Mouse (Mus musculus) limb, embryonic 15.5 days (tissue): ENCODE measurements around the gene Cyp2w1. TPM values are rescaled to one million over a fixed set of nuclear protein-coding genes. Genes with fewer than 3 reads are reported as not detected.
"Not testable (repeated sequence)": the region's sequence is repeated elsewhere in the genome, so short reads cannot be mapped to it uniquely, and the experiment has no call there.

Experiments used
- ATAC-seq: fragments of 200-750 bp; cut with Nextera tagmentation; 2 replicates; pipeline ENCODE4 v1.8.0; 2017; ENCODE audit warnings: low read depth, moderate TSS enrichment; ENCODE audit not compliant: insufficient number of reproducible peaks, low FRiP score, low TSS enrichment
- H3K27ac ChIP-seq: fragments of 300-500 bp; sonication (generic); 2 replicates; pipeline ENCODE4 v1.5.1; 2015; ENCODE audit warnings: moderate library complexity, mild to moderate bottlenecking, inconsistent platforms
- H3K27me3 ChIP-seq: fragments of 300-500 bp; sonication (generic); 2 replicates; pipeline ENCODE4 v1.6.1; 2015; ENCODE audit warnings: inconsistent platforms
- H3K36me3 ChIP-seq: fragments of 300-500 bp; sonication (generic); 2 replicates; pipeline ENCODE4 v1.6.1; 2015; ENCODE audit warnings: inconsistent platforms
- H3K4me1 ChIP-seq: fragments of 300-500 bp; sonication (generic); 2 replicates; pipeline ENCODE4 v1.6.1; 2015; ENCODE audit warnings: inconsistent platforms
- H3K4me2 ChIP-seq: fragments of 300-500 bp; sonication (generic); 2 replicates; pipeline ENCODE4 v1.6.1; 2015; ENCODE audit warnings: mild to moderate bottlenecking, inconsistent platforms
- H3K4me3 ChIP-seq: fragments of 300-500 bp; sonication (generic); 2 replicates; pipeline ENCODE4 v1.5.1; 2015; ENCODE audit warnings: mild to moderate bottlenecking, inconsistent platforms
- H3K9ac ChIP-seq: fragments of 300-500 bp; sonication (generic); 2 replicates; pipeline ENCODE4 v1.6.1; 2015; ENCODE audit warnings: inconsistent platforms
- H3K9me3 ChIP-seq: fragments of 300-500 bp; sonication (generic); 2 replicates; pipeline ENCODE4 v1.6.1; 2016; ENCODE audit warnings: inconsistent platforms
- WGBS: fragments of 180-500 bp; shearing (Covaris S2); methylation state at CpG from one replicate; pipeline ENCODE4 v1.1.7; 2015; 5-methylcytosine and 5-hydroxymethylcytosine counted together
- polyA plus RNA-seq: library from polyadenylated mRNA; unstranded; fragments of >200 nt; fragmentation: Nextera tagmentation; extraction: Ambion mirVana; gene quantifications from 2 replicates; pipeline ENCODE4 v1.2.1, GENCODE M21; 2015

The Cyp2w1 gene
- polyA plus RNA-seq, 1 experiment from 2014 or later, result 23.5 TPM

DNA sequence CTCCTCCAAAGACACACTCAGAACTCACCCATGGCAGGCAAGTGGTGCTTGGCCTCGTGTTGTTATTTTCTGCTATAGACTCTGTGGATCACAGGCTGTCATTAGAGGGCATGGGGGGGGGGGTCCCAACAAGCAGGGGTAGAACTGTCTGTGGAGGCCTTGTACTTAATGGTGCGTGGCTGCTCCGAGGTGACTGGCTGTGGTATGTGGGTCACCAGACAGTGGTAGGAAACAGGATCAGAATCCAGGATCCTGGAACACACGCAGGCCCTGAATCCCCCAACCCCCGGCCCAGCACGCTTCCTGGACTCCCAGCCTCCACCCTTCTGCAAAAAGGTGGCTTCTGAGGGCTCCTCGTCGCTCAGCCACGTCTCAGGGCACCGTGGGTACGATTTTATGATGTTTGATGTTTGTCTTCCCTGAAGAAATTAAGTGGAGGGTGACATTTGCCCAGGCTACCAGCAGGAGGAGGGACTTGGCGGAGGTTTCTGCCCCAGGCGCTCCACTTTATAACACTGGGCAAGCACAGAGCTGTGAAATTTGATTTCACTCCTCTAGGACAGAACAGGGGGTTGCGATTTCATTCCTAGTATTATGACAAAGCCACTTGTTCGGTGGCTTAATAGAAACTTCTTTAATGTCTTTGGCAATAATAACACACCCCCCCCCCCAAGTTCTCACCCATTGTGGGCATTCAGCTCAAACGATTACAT, 19.0 kb upstream of the Cyp2w1 start:
- H3K9ac ChIP-seq, result no peak overlapping the region
- no peak for ATAC-seq
- no peak overlapping the region for H3K4me2 ChIP-seq
- H3K4me3 ChIP-seq, result no peak overlapping the region
- no peak overlapping the region for H3K27ac ChIP-seq
- peaks cover 16% of the 10 kb centered on the region for H3K4me1 ChIP-seq
- H3K36me3 ChIP-seq, result peaks cover 33% of the 10 kb centered on the region
- no peaks in the 10 kb centered on the region for H3K27me3 ChIP-seq
- WGBS, result 60% methylated on average over 16 of the region's 16 CpGs
- no peaks in the 10 kb centered on the region for H3K9me3 ChIP-seq

GRCm38 (mm10) chr5:139334394-139334793, 18.0 kb upstream of the Cyp2w1 start:
- peaks cover 16% of the 10 kb centered on the region for H3K4me1 ChIP-seq
- H3K4me3 ChIP-seq, H3K27ac ChIP-seq, H3K9ac ChIP-seq, H3K4me2 ChIP-seq, ATAC-seq, H3K27me3 ChIP-seq, H3K9me3 ChIP-seq: not testable (repeated sequence)
- peaks cover 42% of the 10 kb centered on the region for H3K36me3 ChIP-seq
- 85% methylated on average over 10 of the region's 10 CpGs for WGBS

DNA sequence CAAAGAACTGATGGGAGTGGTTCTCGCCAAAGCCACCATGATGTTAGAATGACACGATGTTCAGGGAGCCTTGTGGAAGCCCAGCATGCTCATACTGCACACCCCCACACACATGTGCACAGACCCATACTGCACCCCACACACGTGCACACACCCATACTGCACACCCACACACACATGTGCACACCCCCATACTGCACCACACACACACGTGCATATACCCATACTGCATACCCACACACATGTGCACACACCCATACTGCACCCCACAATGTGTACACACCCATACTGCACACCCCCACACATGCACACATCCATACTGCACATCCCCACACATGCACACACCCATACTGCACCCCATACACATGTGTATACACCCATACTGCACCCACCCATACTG, 16.8 kb upstream of the Cyp2w1 start:
- peaks cover 55% of the 10 kb centered on the region for H3K36me3 ChIP-seq
- H3K9me3 ChIP-seq, result no peaks in the 10 kb centered on the region
- no peak overlapping the region for H3K9ac ChIP-seq
- ATAC-seq, result 0 out of 2 replicates have a peak, but pooled peaks have one; percentile 23
- H3K27me3 ChIP-seq, result no peaks in the 10 kb centered on the region
- H3K4me3 ChIP-seq, result no peak overlapping the region
- no peak overlapping the region for H3K4me2 ChIP-seq
- WGBS, result 84% methylated on average over 4 of the region's 4 CpGs
- peaks cover 16% of the 10 kb centered on the region for H3K4me1 ChIP-seq
- H3K27ac ChIP-seq, result no peak overlapping the region

DNA sequence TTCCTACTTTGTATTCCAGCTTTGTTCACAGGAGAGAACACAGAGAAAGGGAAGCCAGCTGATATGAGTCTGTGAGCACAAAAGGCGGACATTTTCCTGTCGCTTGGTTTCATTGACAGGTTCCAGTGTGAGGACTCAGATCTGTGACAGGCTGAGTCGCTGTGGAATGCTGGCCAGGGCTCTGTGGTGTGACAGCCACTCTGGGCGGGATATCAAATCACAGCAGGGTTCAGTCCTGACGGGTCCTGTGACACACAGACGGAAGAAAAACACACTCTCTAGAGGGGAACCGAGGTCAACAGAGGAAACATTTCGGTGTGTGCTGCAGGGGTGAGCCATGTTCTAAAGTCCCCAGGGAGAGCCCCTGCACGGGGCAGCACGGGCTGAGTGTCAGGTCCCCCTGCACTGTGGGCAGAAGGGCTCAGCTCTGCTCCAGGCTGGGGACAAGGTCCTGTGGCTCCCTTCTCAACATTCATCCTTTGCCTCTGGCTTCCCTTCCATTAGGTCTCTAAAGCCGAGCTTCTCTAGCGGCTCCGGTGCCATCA, 14.5 kb upstream of the Cyp2w1 start:
- no peak overlapping the region for H3K4me2 ChIP-seq
- H3K27ac ChIP-seq, result no peak overlapping the region; the same call in 1 of the 2 replicates
- 79% methylated on average over 13 of the region's 13 CpGs for WGBS
- H3K36me3 ChIP-seq, result peaks cover 73% of the 10 kb centered on the region
- H3K9me3 ChIP-seq, result no peaks in the 10 kb centered on the region
- ATAC-seq, result no peak
- peaks cover 4% of the 10 kb centered on the region for H3K4me1 ChIP-seq
- no peak overlapping the region for H3K9ac ChIP-seq
- H3K27me3 ChIP-seq, result no peaks in the 10 kb centered on the region
- no peak overlapping the region for H3K4me3 ChIP-seq

DNA sequence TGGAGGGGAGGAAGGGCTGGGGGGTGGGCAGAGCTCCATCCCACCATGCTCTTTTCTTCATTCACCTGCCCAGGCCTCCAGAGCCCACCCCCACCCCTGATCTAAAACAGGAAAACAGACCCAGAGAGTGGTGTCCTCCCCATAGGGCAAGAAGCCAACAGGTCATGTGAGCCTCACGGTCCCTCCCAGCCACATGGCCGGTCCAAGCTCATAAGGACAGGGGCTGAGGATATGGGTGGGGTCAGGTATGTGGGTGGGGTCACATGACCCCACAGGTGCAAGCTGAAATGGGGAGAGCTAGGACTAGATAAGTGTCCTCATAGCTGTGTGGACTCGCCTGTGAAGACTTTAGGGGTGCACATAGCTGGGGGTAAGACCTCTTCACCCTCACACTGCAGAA, 14.0 kb upstream of the Cyp2w1 start:
- Histone ChIP-seq H3K4me2 (no peak overlapping the region), H3K36me3 (peaks cover 73% of the 10 kb centered on the region), H3K9ac (no peak overlapping the region), H3K27me3 (no peaks in the 10 kb centered on the region), H3K27ac (no peak overlapping the region), H3K9me3 (no peaks in the 10 kb centered on the region), H3K4me1 (peaks cover 5% of the 10 kb centered on the region), H3K4me3 (no peak overlapping the region)
- 85% methylated on average over 3 of the region's 3 CpGs for WGBS
- ATAC-seq, result no peak

DNA sequence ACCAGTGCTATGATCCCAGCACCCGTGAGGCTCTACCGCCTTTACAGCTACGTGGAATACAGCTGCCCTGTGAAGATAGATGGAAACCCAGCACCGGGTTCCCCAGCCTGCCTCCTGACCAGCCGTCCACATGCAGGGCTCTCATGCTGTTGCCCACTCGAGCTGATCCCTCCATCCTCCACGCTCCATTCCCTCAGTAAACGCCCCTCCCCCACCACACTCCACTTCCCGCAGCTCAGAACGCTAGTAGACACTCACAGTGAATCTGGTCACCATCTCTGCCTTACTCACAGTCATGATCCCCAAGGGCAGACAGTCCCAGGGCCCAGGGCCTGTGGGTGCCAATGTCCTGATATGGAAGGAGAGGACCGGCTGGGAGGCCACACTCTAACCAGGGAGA, 13.5 kb upstream of the Cyp2w1 start:
- H3K4me2 ChIP-seq, result no peak overlapping the region
- no peak for ATAC-seq
- 86% methylated on average over 11 of the region's 11 CpGs for WGBS
- no peak overlapping the region for H3K9ac ChIP-seq
- H3K9me3 ChIP-seq, result no peaks in the 10 kb centered on the region
- peaks cover 8% of the 10 kb centered on the region for H3K4me1 ChIP-seq
- peaks cover 73% of the 10 kb centered on the region for H3K36me3 ChIP-seq
- no peak overlapping the region for H3K27ac ChIP-seq
- H3K27me3 ChIP-seq, result no peaks in the 10 kb centered on the region
- H3K4me3 ChIP-seq, result no peak overlapping the region

- Histone ChIP-seq H3K27ac (peak overlapping the region; percentile 84), H3K9me3 (no peaks in the 10 kb centered on the region), H3K4me2 (peak overlapping the region; percentile 90), H3K9ac (peak overlapping the region; percentile 92), H3K36me3 (peaks cover 33% of the 10 kb centered on the region), H3K4me1 (peaks cover 23% of the 10 kb centered on the region), H3K4me3 (peak overlapping the region; percentile 83), H3K27me3 (no peaks in the 10 kb centered on the region)
- no peak for ATAC-seq
- WGBS, result 4% methylated on average over 12 of the region's 12 CpGs
Observed at GRCm38 (mm10) chr5:139344021-139344686, 8.3 kb upstream of the Cyp2w1 start.

- peak overlapping the region; percentile 90 for H3K4me2 ChIP-seq
- H3K9me3 ChIP-seq, result no peaks in the 10 kb centered on the region
- peak overlapping the region; percentile 83 for H3K4me3 ChIP-seq
- under 1% methylated on average over 33 of the region's 33 CpGs for WGBS
- H3K27ac ChIP-seq, result peak overlapping the region; percentile 84
- ATAC-seq, result peak; percentile 84
- H3K9ac ChIP-seq, result peak overlapping the region; percentile 92
- H3K36me3 ChIP-seq, result peaks cover 26% of the 10 kb centered on the region
- H3K4me1 ChIP-seq, result peaks cover 23% of the 10 kb centered on the region
- no peaks in the 10 kb centered on the region for H3K27me3 ChIP-seq
Observed at GRCm38 (mm10) chr5:139344687-139345363, 7.6 kb upstream of the Cyp2w1 start.

GRCm38 (mm10) chr5:139345364-139345714, 7.1 kb upstream of the Cyp2w1 start:
- Histone ChIP-seq H3K9me3 (no peaks in the 10 kb centered on the region), H3K9ac (0 out of 2 replicates have a peak overlapping the region, but pooled peaks have one; percentile 92), H3K4me1 (peaks cover 27% of the 10 kb centered on the region), H3K36me3 (peaks cover 21% of the 10 kb centered on the region), H3K4me3 (peak overlapping the region; percentile 83), H3K4me2 (peak overlapping the region; percentile 90), H3K27me3 (no peaks in the 10 kb centered on the region), H3K27ac (peak overlapping the region; percentile 74)
- no peak for ATAC-seq
- 9% methylated on average over 5 of the region's 5 CpGs for WGBS

- no peak for ATAC-seq
- Histone ChIP-seq H3K4me3 (no peak overlapping the region), H3K9me3 (no peaks in the 10 kb centered on the region), H3K9ac (no peak overlapping the region), H3K36me3 (peaks cover 5% of the 10 kb centered on the region), H3K27ac (no peak overlapping the region), H3K4me2 (no peak overlapping the region), H3K27me3 (no peaks in the 10 kb centered on the region), H3K4me1 (peaks cover 43% of the 10 kb centered on the region)
- 52% methylated on average over 1 of the region's 1 CpGs for WGBS
Observed at GRCm38 (mm10) chr5:139347225-139347624, 5.2 kb upstream of the Cyp2w1 start.

DNA sequence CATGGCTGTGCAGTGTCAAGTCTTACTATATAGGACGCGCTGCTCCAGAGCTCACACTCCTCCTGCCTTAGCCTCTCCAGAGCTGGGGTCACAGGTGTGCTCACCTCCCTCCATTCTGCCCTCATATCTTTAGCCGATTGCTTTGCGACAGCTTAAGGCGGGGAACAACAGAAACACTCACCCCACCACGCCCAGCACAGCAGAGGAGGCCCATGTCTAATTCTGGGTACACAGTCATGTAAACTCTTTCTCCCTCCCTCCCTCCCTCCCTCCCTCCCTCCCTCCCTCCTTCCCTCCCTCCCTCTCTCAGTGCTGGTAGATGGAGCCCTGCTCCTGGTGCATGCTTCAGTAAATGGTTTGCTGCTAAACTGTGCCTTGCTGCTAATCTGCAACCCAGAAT, 2.7 kb upstream of the Cyp2w1 start:
- Histone ChIP-seq H3K4me1 (peaks cover 43% of the 10 kb centered on the region), H3K4me3 (no peak overlapping the region), H3K27ac (peak overlapping the region; percentile 4; the same call in 1 of the 2 replicates), H3K9ac (no peak overlapping the region), H3K27me3 (no peaks in the 10 kb centered on the region), H3K9me3 (no peaks in the 10 kb centered on the region), H3K36me3 (no peaks in the 10 kb centered on the region), H3K4me2 (no peak overlapping the region)
- no peak for ATAC-seq
- 72% methylated on average over 6 of the region's 6 CpGs for WGBS

DNA sequence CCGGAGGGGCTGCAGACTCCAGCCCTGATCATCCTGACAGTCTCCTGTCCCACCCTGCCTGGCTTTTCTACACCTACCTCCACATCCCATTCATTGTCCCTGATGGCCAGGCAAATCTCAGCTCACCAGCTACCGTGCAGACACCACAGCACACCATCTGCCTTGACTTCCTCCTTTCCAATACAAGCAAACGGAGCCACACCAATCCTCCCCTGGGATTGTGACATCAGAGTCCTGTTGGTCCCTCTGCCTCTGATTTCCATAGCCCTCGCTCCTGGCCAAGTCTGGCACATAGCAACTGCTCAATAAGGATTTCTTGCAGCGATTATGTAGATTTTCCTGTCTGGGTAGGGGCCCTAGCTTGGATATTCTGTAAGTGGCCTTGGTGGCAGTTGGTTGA, 1.3 kb upstream of the Cyp2w1 start, which contains the start of gene Cox19:
TSS of gene Cox19 (minus strand) at position 285 of the 400 bp plus-strand sequence.
- no peak for ATAC-seq
- H3K4me3 ChIP-seq, result no peak within 1 kb of the TSS
- peak within 1 kb of the TSS; percentile 31 for H3K4me2 ChIP-seq
- peaks cover 41% of the 10 kb centered on the region for H3K4me1 ChIP-seq
- H3K27me3 ChIP-seq, result no peaks in the 10 kb centered on the region
- H3K27ac ChIP-seq, result peak within 1 kb of the TSS; percentile 84
- 36% methylated on average over 5 of the region's 5 CpGs for WGBS
- H3K36me3 ChIP-seq, result no peaks in the 10 kb centered on the region
- H3K9me3 ChIP-seq, result no peaks in the 10 kb centered on the region
- peak within 1 kb of the TSS; percentile 20; the same call in 1 of the 2 replicates for H3K9ac ChIP-seq
